Mouse (Mus musculus): ENCODE results near the gene Gtf2a1. TPM values are rescaled to one million over a fixed set of nuclear protein-coding genes. Genes with fewer than 3 reads are reported as not detected.
"Not testable (repeated sequence)": the region's sequence is repeated elsewhere in the genome, so short reads cannot be mapped to it uniquely, and the experiment has no call there.

The Gtf2a1 gene
- polyA plus RNA-seq, 1 experiment from 2014 or later = 28.7 TPM

GRCm38 (mm10) chr12:91588176-91588669 lies 2.1 kb downstream of the Gtf2a1 start:
- Histone ChIP-seq H3K27ac (peak overlapping the region; percentile 91), H3K36me3 (ENCODE audit: inconsistent target) (peaks cover 9% of the 10 kb centered on the region; the same call in 1 of the 2 replicates), H3K79me2 (ENCODE audit: inconsistent target) (peaks cover 52% of the 10 kb centered on the region), H3K4me3 (ENCODE audit: inconsistent target) (peak overlapping the region; percentile 75)
- 2% methylated on average over 32 of the region's 32 CpGs for WGBS (ENCODE audit: missing documents)

DNA sequence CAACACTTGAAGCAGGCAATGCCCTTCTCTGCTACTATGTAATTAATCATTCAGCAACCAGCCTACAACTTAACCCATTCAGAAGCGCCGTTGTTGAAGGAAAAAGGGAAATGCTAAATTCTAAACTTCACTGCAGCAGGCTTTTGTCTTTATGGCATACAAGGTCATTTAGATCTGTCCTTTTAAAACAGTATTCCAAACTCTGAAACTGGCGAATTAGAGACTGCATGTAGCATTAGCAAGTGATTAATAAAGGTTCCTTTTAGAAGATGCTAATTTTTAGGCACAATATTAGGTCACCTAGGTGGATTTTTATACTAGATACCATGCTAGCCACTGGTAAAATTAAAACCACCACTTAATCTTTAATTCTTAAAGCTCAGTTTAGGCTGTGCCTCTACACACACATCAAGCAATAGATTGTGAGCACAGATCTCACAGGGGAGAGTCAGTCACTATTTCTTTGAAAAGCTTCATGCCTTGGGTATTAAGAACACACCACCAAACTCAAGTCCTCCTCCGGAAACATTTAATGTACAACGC lies 2.7 kb downstream of the Gtf2a1 start:
- Histone ChIP-seq H3K4me3 (ENCODE audit: inconsistent target) (peak overlapping the region; percentile 75), H3K27ac (peak overlapping the region; percentile 91), H3K79me2 (ENCODE audit: inconsistent target) (peaks cover 59% of the 10 kb centered on the region), H3K36me3 (ENCODE audit: inconsistent target) (peaks cover 10% of the 10 kb centered on the region; the same call in 1 of the 2 replicates)
- 5% methylated on average over 5 of the region's 5 CpGs for WGBS (ENCODE audit: missing documents)

- peak overlapping the region; percentile 91 for H3K27ac ChIP-seq
Observed at GRCm38 (mm10) chr12:91587077-91587476, 3.2 kb downstream of the Gtf2a1 start.

GRCm38 (mm10) chr12:91585815-91586214 lies 4.5 kb downstream of the Gtf2a1 start:
- not testable (repeated sequence) for H3K4me3 ChIP-seq (ENCODE audit: inconsistent target)
- Histone ChIP-seq H3K79me2 (ENCODE audit: inconsistent target) (peaks cover 76% of the 10 kb centered on the region), H3K27ac (peak overlapping the region; percentile 40), H3K36me3 (ENCODE audit: inconsistent target) (peaks cover 10% of the 10 kb centered on the region; the same call in 1 of the 2 replicates)
- WGBS (ENCODE audit: missing documents) = 83% methylated on average over 4 of the region's 4 CpGs

More at GRCm38 (mm10) chr12:91587077-91587476, 3.2 kb downstream of the Gtf2a1 start:
- Histone ChIP-seq H3K4me3 (ENCODE audit: inconsistent target) (peak overlapping the region; percentile 75), H3K79me2 (ENCODE audit: inconsistent target) (peaks cover 64% of the 10 kb centered on the region), H3K36me3 (ENCODE audit: inconsistent target) (peaks cover 10% of the 10 kb centered on the region; the same call in 1 of the 2 replicates)
- 68% methylated on average over 3 of the region's 3 CpGs for WGBS (ENCODE audit: missing documents)

- Histone ChIP-seq H3K36me3 (ENCODE audit: inconsistent target) (peaks cover 10% of the 10 kb centered on the region; the same call in 1 of the 2 replicates), H3K27ac (peak overlapping the region; percentile 40), H3K4me3 (ENCODE audit: inconsistent target) (no peak overlapping the region), H3K79me2 (ENCODE audit: inconsistent target) (peaks cover 83% of the 10 kb centered on the region)
- 11% methylated on average over 3 of the region's 3 CpGs for WGBS (ENCODE audit: missing documents)
Observed at GRCm38 (mm10) chr12:91585206-91585605, 5.1 kb downstream of the Gtf2a1 start.

GRCm38 (mm10) chr12:91583409-91583808 lies 6.9 kb downstream of the Gtf2a1 start:
- H3K36me3 ChIP-seq (ENCODE audit: inconsistent target) = peaks cover 13% of the 10 kb centered on the region; the same call in 1 of the 2 replicates
- 97% methylated on average over 6 of the region's 6 CpGs for WGBS (ENCODE audit: missing documents)
- H3K79me2 ChIP-seq (ENCODE audit: inconsistent target) = peaks cover 95% of the 10 kb centered on the region
- H3K4me3 ChIP-seq (ENCODE audit: inconsistent target) = no peak overlapping the region
- H3K27ac ChIP-seq = no peak overlapping the region

DNA sequence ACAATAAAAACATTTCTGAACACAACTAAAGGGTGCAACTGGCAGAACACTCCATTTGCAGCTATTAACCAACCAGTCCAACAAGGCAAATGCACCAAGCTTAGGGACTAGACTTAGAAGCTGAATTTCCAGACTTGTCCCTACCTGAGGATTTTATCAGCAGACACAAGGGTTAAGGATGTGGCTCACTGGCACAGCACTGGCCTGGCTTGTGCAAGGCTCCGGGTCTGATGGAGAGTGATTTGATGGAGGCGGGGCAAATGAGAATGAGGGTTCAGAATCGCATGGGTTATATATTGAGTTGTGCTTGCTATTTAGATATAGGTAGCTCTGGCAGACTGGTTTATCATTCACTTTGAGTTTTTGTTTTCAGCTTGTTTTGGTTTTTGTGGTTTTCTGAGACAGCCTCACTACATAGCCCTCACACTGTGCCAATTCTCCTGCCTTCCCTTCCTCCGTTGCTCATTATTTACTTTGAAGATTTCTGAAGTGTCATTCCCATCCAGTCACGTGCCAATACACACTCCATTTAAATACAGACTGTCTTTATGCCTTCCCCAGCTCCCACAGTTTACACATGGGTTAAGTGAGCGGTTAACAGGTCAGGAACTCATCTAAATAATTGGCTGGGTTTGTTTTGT lies 7.8 kb downstream of the Gtf2a1 start:
- 53% methylated on average over 6 of the region's 6 CpGs for WGBS (ENCODE audit: missing documents)
- Histone ChIP-seq H3K27ac (peak overlapping the region; percentile 17), H3K79me2 (ENCODE audit: inconsistent target) (peaks cover 97% of the 10 kb centered on the region), H3K36me3 (ENCODE audit: inconsistent target) (peaks cover 13% of the 10 kb centered on the region; the same call in 1 of the 2 replicates), H3K4me3 (ENCODE audit: inconsistent target) (no peak overlapping the region)

DNA sequence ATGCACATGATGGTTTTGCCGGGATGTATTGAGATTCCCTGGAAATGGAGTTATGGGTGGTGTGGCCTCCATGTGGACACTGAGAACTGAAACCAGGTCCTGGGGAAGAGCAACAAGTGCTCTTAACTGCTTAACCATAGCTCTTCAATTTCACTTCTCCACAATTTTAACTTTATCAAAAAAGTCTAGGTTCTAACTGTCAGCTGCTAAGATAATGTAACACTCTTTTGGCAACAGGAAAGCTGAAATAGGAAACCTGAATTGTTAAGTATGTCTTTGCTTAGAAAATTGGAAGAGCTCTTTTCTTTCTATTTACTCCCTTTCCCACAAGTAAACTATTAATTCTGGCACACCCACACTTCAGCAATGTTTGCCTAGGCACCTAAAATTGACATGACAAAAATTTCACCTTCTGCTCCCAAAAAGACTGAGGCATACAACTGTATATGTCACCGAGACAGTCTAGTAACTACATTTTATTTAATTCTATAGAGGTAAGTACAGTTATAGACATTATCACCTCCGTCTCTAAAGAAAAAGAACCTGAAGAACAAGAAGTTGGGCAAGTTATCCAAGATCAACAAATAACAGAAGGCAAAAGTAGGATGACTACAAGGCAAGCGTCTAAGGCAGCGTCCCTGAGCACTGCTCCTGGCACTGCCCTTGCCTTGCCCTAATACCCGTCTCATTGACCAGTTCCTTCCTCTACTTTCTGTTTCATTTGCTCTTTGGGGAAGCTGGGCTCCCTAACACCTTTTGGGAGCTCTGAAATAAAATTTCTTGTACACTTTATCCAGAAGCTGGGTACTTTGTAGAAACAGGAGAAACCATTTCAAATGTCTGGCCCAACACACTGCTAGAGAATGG lies 8.8 kb downstream of the Gtf2a1 start:
- Histone ChIP-seq H3K36me3 (ENCODE audit: inconsistent target) (peaks cover 20% of the 10 kb centered on the region; the same call in 1 of the 2 replicates), H3K79me2 (ENCODE audit: inconsistent target) (peaks cover 97% of the 10 kb centered on the region), H3K4me3 (ENCODE audit: inconsistent target) (no peak overlapping the region), H3K27ac (peak overlapping the region; percentile 17)
- 22% methylated on average over 6 of the region's 6 CpGs for WGBS (ENCODE audit: missing documents)

GRCm38 (mm10) chr12:91579665-91580064 lies 10.6 kb downstream of the Gtf2a1 start:
- Histone ChIP-seq H3K79me2 (ENCODE audit: inconsistent target) (peaks cover 100% of the 10 kb centered on the region), H3K27ac (no peak overlapping the region), H3K4me3 (ENCODE audit: inconsistent target) (no peak overlapping the region), H3K36me3 (ENCODE audit: inconsistent target) (peaks cover 37% of the 10 kb centered on the region)
- 71% methylated on average over 2 of the region's 2 CpGs for WGBS (ENCODE audit: missing documents)

GRCm38 (mm10) chr12:91571708-91572107 lies 18.6 kb downstream of the Gtf2a1 start:
- Histone ChIP-seq H3K36me3 (ENCODE audit: inconsistent target) (peaks cover 86% of the 10 kb centered on the region), H3K27ac (no peak overlapping the region), H3K4me3 (ENCODE audit: inconsistent target) (no peak overlapping the region), H3K79me2 (ENCODE audit: inconsistent target) (peaks cover 64% of the 10 kb centered on the region)
- WGBS (ENCODE audit: missing documents) = 94% methylated on average over 2 of the region's 2 CpGs

- H3K36me3 ChIP-seq (ENCODE audit: inconsistent target) = peaks cover 81% of the 10 kb centered on the region
- WGBS (ENCODE audit: missing documents) = 97% methylated on average over 3 of the region's 3 CpGs
- peaks cover 64% of the 10 kb centered on the region for H3K79me2 ChIP-seq (ENCODE audit: inconsistent target)
Observed at GRCm38 (mm10) chr12:91569255-91569654, 21.0 kb downstream of the Gtf2a1 start.

DNA sequence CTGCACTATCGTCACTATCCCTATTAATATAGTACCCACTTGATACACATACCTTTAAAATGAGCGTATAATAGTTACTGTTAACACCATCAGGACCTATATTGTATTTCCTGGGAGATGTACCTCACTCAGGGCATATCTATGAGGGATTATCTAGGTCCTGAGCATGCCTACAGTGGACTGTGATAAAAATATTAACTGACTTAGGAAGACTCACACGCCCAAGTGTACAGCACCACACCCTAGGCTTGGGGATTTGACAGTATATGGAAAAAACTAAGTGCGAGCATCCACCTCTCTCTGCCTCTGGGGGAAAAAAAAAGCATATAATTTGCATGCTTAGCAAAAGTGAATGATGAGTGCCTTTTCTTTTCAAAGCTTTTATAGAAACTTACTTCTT lies 23.1 kb downstream of the Gtf2a1 start:
- no peak overlapping the region for H3K4me3 ChIP-seq (ENCODE audit: inconsistent target)
- 94% methylated on average over 4 of the region's 4 CpGs for WGBS (ENCODE audit: missing documents)
- H3K27ac ChIP-seq = no peak overlapping the region
- peaks cover 57% of the 10 kb centered on the region for H3K79me2 ChIP-seq (ENCODE audit: inconsistent target)
- peaks cover 72% of the 10 kb centered on the region for H3K36me3 ChIP-seq (ENCODE audit: inconsistent target)

More at GRCm38 (mm10) chr12:91569255-91569654, 21.0 kb downstream of the Gtf2a1 start:
- no peak overlapping the region for H3K27ac ChIP-seq
- H3K4me3 ChIP-seq (ENCODE audit: inconsistent target) = no peak overlapping the region

DNA sequence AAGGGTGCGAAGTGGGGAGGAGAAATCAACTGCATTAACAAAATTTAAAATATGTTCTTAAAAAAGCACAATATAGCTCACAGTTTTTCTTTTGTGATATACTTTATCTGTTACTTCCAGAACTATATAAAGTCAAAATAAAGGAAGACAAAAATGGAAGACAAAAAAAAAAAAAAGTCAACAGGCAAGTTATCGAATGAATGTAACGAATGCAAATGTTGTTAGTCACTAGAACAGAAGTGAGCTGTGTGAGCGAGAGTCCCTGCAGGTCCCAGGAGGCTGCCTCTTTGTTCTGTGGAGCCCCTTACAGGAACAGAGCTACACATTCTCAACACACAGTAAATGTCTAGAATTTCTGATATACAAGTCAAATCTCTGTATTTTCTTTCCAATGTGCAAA lies 32.1 kb downstream of the Gtf2a1 start:
- H3K79me2 ChIP-seq (ENCODE audit: inconsistent target); H3K27ac ChIP-seq; H3K4me3 ChIP-seq (ENCODE audit: inconsistent target): not testable (repeated sequence)
- WGBS (ENCODE audit: missing documents) = 92% methylated on average over 4 of the region's 4 CpGs
- H3K36me3 ChIP-seq (ENCODE audit: inconsistent target) = peaks cover 35% of the 10 kb centered on the region

- not testable (repeated sequence) for H3K27ac ChIP-seq; H3K4me3 ChIP-seq (ENCODE audit: inconsistent target); H3K79me2 ChIP-seq (ENCODE audit: inconsistent target)
- peaks cover 28% of the 10 kb centered on the region; the same call in 1 of the 2 replicates for H3K36me3 ChIP-seq (ENCODE audit: inconsistent target)
- 96% methylated on average over 5 of the region's 8 CpGs for WGBS (ENCODE audit: missing documents)
Observed at GRCm38 (mm10) chr12:91557358-91558005, 32.8 kb downstream of the Gtf2a1 start.
